Mouse (Mus musculus): ENCODE measurements around the gene Adam22.

The Adam22 gene

DNA sequence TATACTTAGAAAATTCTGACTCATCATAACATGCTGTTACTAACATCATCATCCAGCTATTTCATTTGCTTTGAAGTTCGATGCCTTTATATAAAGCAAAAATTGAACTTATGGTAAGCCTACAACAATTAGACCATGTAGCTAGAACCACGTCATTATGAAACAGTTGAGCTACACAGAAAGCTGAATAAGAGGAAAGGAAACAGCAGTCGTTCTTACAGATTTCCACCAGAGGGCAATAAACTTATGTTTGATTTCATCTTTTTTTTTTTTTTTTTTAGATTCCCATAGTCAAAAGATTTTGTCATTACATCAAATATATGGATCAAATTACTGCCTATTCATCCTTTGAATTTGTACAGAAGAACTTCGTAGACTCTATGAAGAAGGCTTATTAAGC, 203.2 kb downstream of the Adam22 start:
- no peak for DNase-seq (ENCODE audit: low spot score in 2 of 2)

DNA sequence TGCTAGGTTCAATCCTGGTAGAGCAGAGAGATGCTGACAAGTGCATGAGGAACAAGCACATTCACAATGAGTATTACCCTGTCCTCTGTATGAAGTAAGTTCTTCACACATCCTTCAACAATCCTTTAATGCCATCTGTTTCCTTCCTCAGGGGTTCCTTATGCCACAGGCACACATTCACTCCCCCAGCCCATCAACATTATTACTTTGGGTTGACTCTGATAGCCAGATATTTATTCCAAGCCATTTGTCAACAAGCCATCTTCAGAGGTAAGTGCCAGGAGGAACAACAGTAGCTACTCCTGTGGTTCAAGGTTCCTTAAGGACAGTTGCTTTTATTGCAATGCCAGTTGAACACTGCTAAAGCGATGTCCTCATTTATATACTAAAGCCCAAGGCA, 216.3 kb downstream of the Adam22 start:
- no peak for DNase-seq (ENCODE audit: low spot score in 2 of 2)

DNA sequence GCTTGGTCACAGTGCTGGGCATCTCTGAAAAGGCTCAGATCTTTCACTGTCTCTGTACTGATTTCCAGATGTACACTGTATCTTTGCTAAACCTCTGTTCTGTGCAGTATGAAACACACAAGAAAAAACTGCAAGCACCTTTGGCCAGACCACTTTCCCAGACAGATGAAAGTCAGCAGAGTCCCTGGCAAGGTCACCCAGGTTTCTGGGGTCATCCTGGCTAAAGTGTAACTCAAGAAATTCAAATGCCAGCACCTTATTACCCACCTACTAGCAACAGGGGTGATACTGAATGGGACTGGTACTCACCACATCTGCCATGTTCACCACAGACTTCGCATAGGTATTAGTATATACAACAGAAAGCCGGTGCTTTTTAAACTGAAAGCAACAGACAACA, 221.8 kb downstream of the Adam22 start:
- no peak for DNase-seq (ENCODE audit: low spot score in 2 of 2)

DNA sequence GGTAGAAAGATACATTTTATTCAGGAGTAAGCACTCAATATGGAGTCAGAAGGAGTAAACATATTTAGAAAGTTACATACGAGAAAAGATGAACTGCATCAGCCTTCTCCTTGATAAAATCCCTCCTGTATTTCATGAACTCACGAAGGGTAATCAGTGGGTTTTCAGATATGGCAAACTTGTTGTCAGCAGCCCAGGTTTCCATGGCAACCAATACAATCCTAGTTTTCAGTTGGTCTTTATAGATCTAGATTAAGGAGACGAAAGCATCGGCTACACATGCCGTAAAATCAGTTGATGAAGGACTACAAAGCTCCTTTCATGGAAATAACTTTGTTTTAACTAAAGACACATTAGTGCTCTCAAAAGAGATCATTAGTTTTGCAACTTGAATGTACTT, 222.5 kb downstream of the Adam22 start:
- no peak for DNase-seq (ENCODE audit: low spot score in 2 of 2)

DNA sequence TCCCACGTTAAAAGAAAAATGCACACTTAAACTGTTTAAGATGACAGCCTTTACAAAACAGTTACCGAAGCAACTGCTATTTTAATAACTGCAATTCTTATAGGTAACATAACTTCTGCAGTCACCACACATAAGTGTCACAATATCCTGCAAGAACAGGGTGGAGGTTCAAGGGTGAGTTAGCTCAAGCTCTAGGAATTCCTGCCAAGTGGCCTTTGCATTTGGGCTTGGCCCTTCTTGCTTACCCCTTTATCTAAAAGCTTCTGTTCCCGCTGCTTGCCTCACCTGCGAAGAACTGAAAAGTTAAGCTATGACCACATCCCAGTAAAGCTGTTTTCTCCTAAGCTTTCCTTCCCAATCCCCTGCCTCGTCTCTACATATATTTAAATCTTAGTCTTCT, 235.4 kb downstream of the Adam22 start:
- DNase-seq (ENCODE audit: low spot score in 2 of 2): no peak

DNA sequence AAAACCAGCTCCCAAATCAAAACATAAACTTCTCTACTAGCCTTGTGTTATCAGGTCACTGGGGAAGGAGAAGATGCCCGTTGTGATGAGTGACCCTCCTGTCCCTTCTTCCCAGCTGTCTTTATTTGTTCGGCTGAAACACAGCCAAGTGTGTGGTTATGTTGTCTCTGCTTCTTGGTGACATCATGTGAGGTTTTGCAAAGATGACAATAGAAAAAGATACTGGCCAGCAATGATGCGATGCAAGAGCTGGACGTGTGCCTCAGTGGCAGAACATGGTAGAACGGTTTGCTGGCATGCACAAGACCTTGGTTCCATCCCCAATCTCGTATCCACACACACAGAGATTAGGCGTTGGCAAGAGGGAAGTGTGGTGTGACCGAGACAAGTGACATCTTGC, 236.0 kb downstream of the Adam22 start:
- no peak for DNase-seq (ENCODE audit: low spot score in 2 of 2)

DNA sequence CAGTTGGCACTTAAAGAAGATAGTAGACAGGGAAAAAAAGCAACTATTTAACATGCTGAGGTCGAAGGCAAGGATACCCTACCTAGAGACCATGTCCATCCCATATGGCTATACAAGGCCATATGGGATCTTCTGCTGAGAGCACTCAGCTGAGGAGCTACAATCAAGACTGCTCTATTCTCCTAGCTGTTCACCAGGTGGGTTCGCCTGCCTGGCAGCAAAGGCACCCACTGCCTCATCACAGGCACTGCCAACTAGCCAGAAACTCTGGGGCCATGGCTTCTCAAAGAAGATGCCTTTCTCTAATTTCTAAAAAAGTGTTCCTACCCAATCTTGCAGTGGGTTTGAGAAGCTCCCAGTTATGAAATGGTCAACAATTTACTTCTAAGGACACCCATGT, 238.2 kb downstream of the Adam22 start:
- DNase-seq (ENCODE audit: low spot score in 2 of 2): no peak

DNA sequence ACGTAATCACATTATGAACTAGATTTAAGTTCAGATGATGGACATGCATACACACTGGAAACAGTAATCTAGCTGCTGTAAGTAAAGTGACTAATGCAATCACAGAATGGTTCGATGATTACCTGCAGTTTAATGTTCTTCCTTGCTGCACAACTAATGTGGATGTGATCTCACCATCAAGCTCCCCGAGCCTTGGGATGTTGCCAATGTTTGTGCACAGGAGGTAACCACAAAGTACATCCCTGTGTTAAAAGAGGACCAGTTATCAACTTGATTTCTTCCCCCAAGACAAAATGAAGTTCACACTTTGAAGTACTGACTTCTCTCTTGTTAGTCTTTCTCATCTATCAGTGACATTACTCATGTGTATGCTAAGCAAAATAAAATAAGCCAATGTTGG, 247.0 kb downstream of the Adam22 start:
- DNase-seq (ENCODE audit: low spot score in 2 of 2): no peak

DNA sequence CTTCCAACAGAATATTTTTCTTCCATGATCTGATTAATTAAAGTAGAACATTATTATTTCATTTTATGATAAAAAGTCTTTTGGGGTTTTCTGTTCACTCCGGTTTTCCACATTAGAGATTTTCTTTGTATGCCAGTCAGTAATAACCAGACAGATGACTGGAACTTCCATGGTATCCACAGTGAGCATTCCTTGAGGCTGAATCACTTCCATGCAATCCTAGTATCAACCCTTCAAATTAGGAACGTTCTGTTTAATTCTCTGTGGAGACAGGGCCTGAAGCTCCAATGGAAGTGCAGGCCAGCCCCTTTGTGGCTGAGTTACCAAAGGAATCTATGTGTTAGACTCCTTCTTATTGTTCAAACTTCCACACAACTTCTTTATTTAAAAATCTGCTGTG, 247.9 kb downstream of the Adam22 start:
- no peak for DNase-seq (ENCODE audit: low spot score in 2 of 2)

DNA sequence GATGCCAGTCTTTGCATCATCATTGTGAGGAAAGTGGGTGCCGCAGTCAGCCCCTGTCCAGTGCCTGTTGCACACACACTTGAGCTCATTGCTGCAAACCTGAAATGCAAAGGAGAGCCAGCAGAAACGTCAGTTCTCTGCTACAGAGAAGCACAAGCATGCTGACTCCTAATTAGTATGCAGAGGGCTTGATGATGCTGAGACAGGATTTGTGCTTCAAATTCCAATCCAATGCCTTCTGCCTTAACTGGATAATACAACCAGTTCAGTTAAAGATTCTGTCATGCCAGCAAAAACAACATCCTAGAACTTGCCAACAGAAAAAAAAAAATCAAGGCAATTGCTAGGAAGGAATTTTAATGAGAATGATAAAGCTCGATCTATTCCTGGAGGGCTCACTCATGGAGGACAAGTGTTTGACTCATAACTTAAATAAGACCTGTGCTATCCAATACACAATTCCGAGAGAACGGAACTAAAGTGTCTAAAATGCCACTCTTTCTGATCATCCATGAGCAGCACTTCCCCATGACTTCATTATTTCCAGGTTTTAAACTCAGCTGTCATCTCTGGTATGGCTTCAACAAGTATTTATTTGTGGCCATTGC, 251.3 kb downstream of the Adam22 start:
- DNase-seq (ENCODE audit: low spot score in 2 of 2): no peak

DNA sequence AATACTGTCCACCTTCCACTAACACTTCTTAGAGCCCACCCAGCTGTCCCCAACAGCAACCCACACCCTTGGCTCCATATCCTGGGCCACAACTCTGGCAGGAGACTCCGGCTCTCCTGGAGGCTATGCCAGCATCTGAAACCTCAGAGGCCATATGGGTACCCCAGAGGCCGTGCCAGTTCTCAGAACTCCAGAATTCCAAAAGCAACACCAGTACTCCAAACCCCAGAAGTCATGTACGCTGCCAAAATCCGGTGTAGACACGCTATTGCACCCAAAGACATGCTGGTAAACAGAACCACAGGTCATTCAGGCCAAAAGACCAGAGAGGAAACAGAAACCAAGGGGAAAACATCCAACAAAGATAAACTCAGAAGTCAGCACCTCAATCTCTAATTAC, 255.7 kb downstream of the Adam22 start:
- no peak for DNase-seq (ENCODE audit: low spot score in 2 of 2)

DNA sequence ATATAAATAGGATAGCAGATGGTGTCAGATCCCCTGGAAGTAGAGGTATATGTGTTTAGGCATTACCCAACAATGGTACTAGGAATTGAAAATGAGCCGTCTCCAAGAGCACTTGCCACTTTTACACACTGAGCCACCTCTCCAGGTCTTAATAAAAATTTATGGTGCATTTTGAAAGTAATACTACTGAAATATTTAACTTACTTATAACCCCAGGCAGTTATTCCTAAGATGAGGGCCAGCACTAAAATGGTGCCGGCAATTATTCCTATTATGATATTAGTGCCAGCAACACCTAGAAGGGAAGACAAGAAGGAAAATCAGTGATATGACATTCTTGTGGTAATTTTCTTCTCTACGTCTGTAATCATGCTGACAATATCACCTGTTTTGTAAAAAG, 256.3 kb downstream of the Adam22 start:
- DNase-seq (ENCODE audit: low spot score in 2 of 2): no peak

DNA sequence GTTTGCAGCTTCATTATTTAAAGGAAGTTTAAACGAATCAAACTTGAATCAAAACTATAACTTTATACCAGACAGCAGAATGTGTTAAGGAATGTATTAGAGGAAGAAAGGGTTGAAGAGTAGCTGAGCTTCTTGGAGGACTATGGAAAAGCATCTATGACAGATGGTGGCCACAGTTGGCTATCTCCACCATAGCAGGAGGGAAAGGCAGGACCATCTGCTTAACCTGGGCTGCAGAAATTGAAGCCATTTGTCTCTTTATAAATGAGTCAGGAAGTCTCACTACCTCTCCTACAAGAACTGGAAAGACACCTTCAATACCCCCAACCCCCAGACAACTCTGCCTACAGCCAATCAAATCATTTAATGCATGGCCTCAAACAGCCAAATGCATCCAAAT, 272.3 kb downstream of the Adam22 start:
- no peak for DNase-seq (ENCODE audit: low spot score in 2 of 2)

DNA sequence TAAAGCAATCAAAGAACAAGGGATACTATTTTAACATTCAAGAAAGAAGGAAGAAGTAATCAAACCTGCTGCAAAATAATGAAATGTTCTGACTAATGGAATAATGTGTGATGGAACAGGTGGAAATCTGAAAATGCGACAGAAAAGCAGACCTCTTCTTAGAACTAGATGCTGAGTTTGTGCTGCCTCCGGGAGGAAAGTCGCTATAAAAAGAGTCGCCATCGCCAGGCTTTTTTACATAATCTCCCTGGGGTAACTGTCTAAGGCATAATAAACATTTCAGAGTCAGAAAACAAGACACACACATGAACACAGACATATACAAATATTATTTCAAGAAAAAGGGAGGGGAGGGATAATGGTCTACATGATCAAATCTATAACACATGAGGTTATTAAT, 273.0 kb downstream of the Adam22 start:
- DNase-seq (ENCODE audit: low spot score in 2 of 2): no peak

DNA sequence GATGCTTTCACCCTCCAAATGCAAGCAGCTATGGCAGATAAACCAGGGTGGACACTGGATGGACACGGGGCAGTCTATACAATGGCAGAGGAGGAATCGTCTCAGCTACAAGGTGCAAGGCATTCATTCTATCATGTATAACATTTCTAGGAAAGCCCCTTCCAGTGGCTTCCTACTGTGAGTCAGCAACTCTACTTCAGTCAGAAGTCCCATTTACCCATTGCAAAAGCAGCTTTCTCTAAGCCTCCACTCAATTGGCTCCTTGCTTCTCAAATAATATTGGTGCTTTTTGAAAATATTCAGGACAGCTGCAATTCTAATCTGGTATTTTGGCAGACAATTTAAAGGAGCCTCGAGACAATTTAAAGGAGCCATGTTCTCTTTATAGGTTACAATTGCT, 279.8 kb downstream of the Adam22 start:
- DNase-seq (ENCODE audit: low spot score in 2 of 2): no peak

DNA sequence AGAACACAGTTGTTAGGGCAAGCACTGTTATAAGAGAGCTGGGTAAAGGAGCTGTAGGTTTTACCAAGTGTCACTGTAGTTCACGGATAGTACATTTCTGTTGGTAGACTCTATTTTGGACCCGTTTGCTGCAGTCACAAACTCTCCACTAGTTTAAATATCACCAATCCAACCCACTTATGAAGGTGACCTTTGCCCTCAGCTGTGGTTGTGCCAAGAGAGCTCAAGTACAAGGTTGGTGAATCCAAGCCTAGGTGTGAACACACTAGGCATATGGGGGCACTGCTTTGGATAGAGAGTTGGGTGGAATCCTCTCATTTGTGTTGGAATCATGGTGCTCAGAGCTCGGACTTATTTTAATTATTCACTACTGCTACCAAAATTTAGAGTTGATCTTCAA, 282.3 kb downstream of the Adam22 start:
- no peak for DNase-seq (ENCODE audit: low spot score in 2 of 2)

DNA sequence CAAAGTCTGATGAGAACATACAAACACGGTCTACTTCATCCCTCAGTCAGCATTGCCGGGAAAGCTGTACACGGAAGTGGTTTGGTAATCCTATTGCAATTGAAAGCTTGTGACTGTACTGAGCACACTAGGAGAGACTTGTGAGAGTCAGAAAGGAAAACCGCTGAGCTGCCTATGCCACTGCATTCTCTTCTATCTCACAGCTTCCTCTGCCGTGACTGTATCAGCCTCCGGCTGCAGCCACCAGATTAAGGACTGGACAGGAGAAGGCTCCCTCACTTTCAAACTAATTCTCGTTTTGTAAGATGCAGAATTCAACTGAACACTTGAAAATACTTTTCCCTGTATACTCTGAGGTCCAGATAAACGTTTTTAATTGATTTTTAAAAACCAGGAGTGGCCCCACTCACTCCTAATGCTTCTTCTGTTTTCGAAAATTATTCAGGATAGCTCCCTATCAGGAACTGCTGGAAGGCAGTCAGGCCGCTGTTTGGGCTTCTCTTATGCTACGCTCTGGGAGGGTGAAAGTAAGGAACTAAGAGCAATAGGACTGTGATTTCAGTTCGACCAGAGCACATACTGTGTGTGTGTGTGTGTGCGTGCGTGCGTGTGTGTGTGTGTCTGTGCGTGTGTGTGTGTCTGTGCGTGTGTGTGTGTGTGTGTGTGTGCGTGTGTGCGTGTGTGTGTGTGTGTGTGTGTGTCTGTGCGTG, 285.0 kb downstream of the Adam22 start:
- DNase-seq (ENCODE audit: low spot score in 2 of 2): no peak

DNA sequence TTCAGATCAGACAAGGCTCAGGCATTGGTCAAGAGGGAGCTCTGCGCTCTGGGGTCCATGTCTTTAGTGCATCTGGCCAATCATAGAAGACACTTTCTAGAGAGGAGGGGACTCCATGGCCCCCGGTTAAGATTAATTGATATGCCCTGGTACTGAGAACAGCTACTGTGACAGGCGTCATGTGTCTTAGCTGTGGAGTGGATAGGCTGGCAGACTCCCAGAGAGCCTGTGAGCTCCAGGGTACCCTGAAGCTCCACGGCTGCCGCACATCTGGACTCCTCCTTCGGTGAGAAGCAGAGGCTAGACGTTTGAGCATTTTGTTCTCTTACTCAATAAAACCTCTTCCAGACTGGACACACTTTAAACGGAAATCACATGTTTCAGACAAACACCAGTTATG, 290.5 kb downstream of the Adam22 start:
- DNase-seq (ENCODE audit: low spot score in 2 of 2): no peak

DNA sequence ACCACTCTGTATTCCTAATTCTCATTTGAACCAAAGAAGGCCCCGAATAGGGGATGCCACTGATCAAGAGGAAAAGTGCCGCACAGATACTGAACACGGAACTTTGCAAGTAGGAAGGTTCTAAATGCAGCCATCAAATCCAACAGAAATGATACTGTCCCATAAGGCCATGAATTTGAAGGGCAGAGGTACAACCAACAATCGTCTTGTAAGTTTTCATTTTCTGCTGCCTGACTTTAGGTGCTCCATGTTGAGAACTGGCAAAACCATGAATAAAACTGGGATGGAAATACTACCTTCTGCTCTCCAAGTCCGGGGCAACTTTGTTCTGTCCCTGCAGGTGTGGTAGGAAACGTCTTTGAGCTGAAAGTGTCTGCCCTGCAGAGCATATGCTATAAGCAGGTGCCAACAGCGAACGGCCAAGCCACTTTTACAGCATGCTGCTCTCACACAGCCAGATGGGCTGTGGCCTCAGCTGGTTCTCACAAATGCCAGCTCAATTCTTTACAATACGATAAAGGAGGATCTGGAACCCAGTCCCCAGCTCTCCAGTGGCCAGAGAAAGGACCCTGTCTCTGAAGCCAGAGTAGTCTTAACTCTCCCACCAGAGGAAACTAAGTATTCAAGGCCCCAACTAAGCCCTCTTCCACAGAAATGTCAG, 293.9 kb downstream of the Adam22 start:
- DNase-seq (ENCODE audit: low spot score in 2 of 2): no peak

DNA sequence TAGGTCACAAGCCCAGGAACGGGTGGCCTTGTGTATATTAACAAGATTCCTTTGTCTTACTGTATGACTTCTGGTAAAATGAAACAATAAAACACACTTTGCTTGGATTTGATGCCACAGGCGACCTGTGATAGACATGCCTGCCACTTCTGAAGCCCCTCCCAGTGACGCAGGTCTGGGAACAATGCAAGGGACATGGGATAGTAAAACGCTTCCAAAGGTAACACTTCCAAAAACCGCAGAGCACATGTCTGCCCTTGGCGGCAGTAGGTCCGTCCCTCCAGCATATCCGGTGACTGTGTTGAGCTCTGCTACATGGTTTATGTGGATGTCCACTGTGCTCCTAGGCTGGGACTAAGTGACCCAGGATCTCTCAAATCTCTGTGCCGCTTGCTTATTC, 294.6 kb downstream of the Adam22 start:
- no peak for DNase-seq (ENCODE audit: low spot score in 2 of 2)

DNA sequence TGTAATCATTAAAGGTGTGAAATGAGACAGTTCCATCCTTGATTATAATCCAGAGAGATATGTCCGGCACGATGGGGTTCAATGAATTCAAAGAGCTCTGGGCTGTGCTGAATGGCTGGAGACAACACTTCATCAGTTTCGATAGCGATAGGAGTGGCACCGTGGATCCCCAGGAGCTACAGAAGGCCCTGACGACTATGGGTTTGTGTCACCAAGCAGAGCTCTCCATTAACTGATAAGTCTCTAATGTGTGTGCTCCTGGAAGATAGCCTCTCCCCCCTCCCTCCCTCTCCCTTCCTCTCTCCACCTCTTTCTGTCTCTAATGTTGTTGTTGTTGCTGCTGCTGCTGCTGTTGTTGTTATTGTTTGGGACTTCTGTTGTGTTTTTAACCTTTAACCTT, 304.8 kb downstream of the Adam22 start:
- no peak for DNase-seq (ENCODE audit: low spot score in 2 of 2)

DNA sequence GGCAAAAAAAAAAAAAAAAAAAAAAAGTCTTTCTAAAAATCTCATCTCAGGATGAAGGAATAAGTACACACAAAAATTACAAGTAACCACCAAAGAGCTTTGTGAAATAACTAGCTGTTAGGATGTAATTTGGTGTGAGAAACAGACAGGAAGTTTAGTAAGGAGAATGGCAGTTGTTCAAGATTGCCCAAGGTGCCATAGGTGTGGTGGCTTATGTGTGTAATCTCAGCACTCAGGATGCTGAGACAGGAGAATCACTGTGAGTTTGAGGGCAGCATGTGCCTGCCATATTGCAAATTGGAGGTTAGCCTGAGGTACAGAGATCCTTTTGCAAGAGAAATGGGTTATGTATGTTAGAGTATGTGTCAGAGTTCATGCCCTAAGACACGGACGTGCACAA, 305.5 kb downstream of the Adam22 start:
- DNase-seq (ENCODE audit: low spot score in 2 of 2): no peak

DNA sequence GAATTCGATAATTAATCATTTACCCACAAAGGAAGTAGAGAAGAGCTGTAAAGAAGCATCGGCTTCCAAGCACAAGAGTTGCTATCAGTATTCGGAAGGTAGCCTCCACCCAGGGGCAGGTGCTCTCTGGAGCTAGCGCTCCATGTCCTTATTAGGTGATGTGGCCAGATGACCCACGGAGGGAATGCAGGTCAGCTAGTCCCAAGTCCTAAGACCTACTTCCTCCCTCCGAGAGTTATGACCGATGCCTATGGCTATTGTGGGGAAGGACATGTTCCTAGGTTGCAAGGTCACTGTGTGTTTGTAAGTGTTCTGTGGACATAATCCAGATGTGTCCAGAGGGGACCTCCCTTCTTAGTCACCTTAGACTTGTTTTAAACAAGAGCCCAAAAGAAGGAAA, 309.9 kb downstream of the Adam22 start:
- no peak for DNase-seq (ENCODE audit: low spot score in 2 of 2)

DNA sequence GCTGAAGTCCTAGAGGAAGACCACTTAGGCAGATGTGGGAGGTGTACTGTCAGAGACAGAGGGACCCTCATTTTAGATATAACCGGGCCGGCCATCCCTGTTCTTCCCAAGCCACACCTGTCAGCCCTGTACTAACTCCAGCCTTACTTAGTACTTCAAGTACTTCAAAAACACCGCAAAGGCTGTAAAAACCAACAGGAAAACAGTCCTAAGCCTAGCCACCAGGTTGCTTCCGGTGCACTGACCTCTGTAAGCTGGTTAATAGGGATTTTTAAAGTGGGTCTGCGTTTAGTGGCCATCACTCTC, 311.0 kb downstream of the Adam22 start:
- no peak for DNase-seq (ENCODE audit: low spot score in 2 of 2)
